Mouse (Mus musculus) kidney, embryonic 16.5 days (tissue): Measurements from ENCODE around the gene H2-M9. TPM values are rescaled to one million over a fixed set of nuclear protein-coding genes. Genes with fewer than 3 reads are reported as not detected.

Source experiments
- ATAC-seq: fragments of 200-750 bp; cut with Nextera tagmentation; 2 replicates; pipeline ENCODE4 v1.8.0; 2017; ENCODE audit warnings: moderate TSS enrichment; ENCODE audit not compliant: low FRiP score, low TSS enrichment
- H3K27ac ChIP-seq: fragments of 300-500 bp; sonication (generic); 2 replicates; pipeline ENCODE4 v1.5.1; 2014; ENCODE audit warnings: low read length
- H3K27me3 ChIP-seq: fragments of 300-500 bp; sonication (generic); 2 replicates; pipeline ENCODE4 v1.6.1; 2014; ENCODE audit warnings: low read length, control low read depth, mixed read lengths; ENCODE audit not compliant: insufficient read depth
- H3K36me3 ChIP-seq: fragments of 300-500 bp; sonication (generic); 2 replicates; pipeline ENCODE4 v1.6.1; 2014; ENCODE audit warnings: low read length, control low read depth, mixed read lengths; ENCODE audit not compliant: insufficient read depth
- H3K4me1 ChIP-seq: fragments of 300-500 bp; sonication (generic); 2 replicates; pipeline ENCODE4 v1.6.1; 2014; ENCODE audit warnings: low read length, control low read depth, mixed read lengths; ENCODE audit not compliant: insufficient read depth
- H3K4me2 ChIP-seq: fragments of 300-500 bp; sonication (generic); replicated peaks from 2 replicates; pipeline ENCODE4 v1.6.1; 2014; ENCODE audit warnings: low read depth, low read length
- H3K4me3 ChIP-seq: fragments of 300-500 bp; sonication (generic); 2 replicates; pipeline ENCODE4 v1.5.1; 2014; ENCODE audit warnings: mild to moderate bottlenecking, low read length
- H3K9ac ChIP-seq: fragments of 300-500 bp; sonication (generic); replicated peaks from 2 replicates; pipeline ENCODE4 v1.6.1; 2014; ENCODE audit warnings: low read length
- H3K9me3 ChIP-seq: fragments of 300-500 bp; sonication (generic); 2 replicates; pipeline ENCODE4 v1.6.1; 2016; ENCODE audit warnings: low read length, control low read depth
- WGBS: fragments of 180-500 bp; shearing (Covaris S2); extraction: QIAGEN DNeasy Blood & Tissue Kit; methylation state at CpG from one replicate; pipeline ENCODE4 v1.1.7; 2014; 5-methylcytosine and 5-hydroxymethylcytosine counted together
- polyA plus RNA-seq: library from polyadenylated mRNA; unstranded; fragments of >200 nt; fragmentation: Nextera tagmentation; extraction: Ambion mirVana; gene quantifications from 2 replicates; pipeline ENCODE4 v1.2.1, GENCODE M21; 2015

H2-M9 gene
- not detected in 2 replicates for polyA plus RNA-seq

DNA sequence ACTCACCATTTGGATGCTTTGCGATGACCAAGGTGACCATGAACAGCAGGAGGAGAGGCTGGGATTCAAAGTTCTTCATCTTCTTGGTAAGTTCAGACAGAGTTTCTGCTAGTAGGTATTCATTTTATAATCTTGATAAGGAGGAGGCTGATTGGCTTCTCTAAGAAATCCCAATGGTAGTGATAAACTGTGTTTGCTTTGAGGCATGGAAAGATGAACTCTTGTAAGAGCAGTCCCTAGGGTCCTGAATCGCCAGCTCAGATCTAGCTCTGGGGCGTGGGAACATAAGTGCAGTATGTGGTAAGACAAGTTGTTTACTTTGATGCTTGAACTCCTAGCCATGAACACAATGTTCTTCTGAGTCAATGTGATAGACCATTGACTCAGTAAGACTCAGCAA, at the start of gene H2-M9:
TSS of gene H2-M9 (minus strand) at position 101 of the 400 bp plus-strand sequence.
- Histone ChIP-seq H3K27me3 (no peaks in the 10 kb centered on the region), H3K9me3 (no peaks in the 10 kb centered on the region), H3K4me2 (no peak within 1 kb of the TSS), H3K4me1 (no peaks in the 10 kb centered on the region), H3K27ac (no peak within 1 kb of the TSS), H3K4me3 (no peak within 1 kb of the TSS), H3K9ac (no peak within 1 kb of the TSS), H3K36me3 (no peaks in the 10 kb centered on the region)
- no peak for ATAC-seq
- 83% methylated on average over 3 of the region's 3 CpGs for WGBS

DNA sequence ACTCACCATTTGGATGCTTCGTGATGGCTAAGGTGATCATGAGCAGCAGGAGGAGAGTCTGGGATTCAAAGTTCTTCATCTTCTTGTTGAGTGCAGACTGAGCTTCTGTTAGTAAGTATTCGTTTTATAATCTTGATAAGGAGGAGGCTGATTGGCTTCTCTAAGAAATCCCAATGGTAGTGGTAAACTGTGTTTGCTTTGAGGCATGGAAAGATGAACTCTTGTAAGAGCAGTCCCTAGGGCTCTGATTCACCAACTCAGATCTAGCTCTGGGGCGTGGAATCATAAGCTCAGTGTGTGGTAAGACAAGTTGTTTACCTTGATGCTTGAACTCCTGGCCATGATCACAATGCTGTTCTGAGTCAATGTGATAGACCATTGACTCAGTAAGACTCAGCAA, 29.7 kb upstream of the H2-M9 start, which contains the start of gene H2-M1:
TSS of gene H2-M1 (minus strand) at position 101 of the 400 bp plus-strand sequence.
- H3K4me3 ChIP-seq, result no peak within 1 kb of the TSS
- WGBS, result 74% methylated on average over 3 of the region's 3 CpGs
- no peaks in the 10 kb centered on the region for H3K27me3 ChIP-seq
- H3K36me3 ChIP-seq, result no peaks in the 10 kb centered on the region
- H3K9ac ChIP-seq, result no peak within 1 kb of the TSS
- no peak within 1 kb of the TSS for H3K27ac ChIP-seq
- no peaks in the 10 kb centered on the region; the same call in 1 of the 2 replicates for H3K9me3 ChIP-seq
- no peak for ATAC-seq
- H3K4me1 ChIP-seq, result no peaks in the 10 kb centered on the region
- H3K4me2 ChIP-seq, result no peak within 1 kb of the TSS

Other genes with a start within 250 kb of the H2-M9 start
- not detected in 2 replicates for gene H2-M10.4, start 180.3 kb downstream of the H2-M9 start, polyA plus RNA-seq
- gene H2-M11, start 95.6 kb downstream of the H2-M9 start, polyA plus RNA-seq, result not detected in 2 replicates
- gene H2-M1, start 29.6 kb upstream of the H2-M9 start, polyA plus RNA-seq, result not detected in 2 replicates
- not detected in 2 replicates for gene H2-M10.5, start 130.2 kb upstream of the H2-M9 start, polyA plus RNA-seq
- gene H2-M10.6, start 169.5 kb upstream of the H2-M9 start, polyA plus RNA-seq, result not detected in 2 replicates
- gene Trim26, start 194.5 kb upstream of the H2-M9 start, polyA plus RNA-seq, result 41.7 and 45.8 TPM in 2 replicates
- 0.22 and 0.27 TPM in 2 replicates for gene Trim15, start 224.5 kb upstream of the H2-M9 start, polyA plus RNA-seq
- 2.1 and 2.4 TPM in 2 replicates for gene Trim10, start 226.9 kb upstream of the H2-M9 start, polyA plus RNA-seq
- gene Trim40, start 247.5 kb upstream of the H2-M9 start, polyA plus RNA-seq, result not detected in 2 replicates